Mouse (Mus musculus) retina, postnatal 7 days (tissue): Measurements from ENCODE around the gene Mmp12.
"Not testable (repeated sequence)": the region's sequence is repeated elsewhere in the genome, so short reads cannot be mapped to it uniquely, and the experiment has no call there.

Source experiments
- DNase-seq: peaks from one replicate; pipeline ENCODE4 v3.0.0-alpha.2; 2012; ENCODE audit warnings: low read depth, low spot score

Mmp12 gene

DNA sequence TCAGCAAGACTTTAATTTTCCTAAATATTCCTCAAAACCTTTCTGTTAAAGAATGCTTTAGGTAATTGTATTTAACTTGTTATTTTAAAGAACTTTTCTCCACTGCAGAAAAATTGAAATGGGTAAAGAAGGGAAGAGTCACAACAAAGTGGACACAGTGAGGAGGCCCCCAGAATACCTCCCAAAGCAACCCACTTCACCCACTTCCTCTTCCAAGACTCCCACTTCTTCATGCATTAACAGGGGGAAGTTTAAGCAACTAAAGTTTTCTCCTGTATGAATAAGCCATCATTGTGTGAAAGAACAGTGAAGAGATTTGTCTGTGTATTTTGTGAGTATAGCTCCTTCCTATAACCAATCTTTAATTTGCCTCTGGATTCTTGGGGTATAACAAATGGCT is at the start of gene Mmp12:
Mmp12 (plus strand) TSS at position 275 of the 400 bp plus-strand sequence.
- no peak for DNase-seq

DNA sequence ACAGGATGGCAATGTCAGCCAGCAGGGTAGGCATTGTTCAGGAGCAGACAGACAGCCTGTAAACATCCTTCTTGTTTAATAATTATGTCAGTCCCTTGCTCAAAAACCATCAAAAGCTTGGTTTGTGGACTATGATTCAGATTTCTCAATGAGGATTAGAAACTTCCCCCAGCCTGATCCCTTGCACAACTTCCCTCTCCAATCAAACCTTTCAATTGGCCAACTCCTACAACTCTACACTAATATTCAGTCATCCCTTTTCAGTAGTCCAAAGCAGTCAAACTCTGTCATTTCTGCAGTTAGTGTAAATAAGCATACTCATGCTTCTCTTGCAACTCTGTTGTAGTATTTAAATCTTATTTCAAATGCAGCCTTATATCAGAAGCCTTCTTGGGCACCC is 12.3 kb upstream of the Mmp12 start:
- DNase-seq, result no peak

- DNase-seq, result no peak
Measured at GRCm38 (mm10) chr9:7335766-7336680, 8.2 kb upstream of the Mmp12 start.

GRCm38 (mm10) chr9:7336740-7337483 is 7.3 kb upstream of the Mmp12 start:
- DNase-seq, result no peak

DNA sequence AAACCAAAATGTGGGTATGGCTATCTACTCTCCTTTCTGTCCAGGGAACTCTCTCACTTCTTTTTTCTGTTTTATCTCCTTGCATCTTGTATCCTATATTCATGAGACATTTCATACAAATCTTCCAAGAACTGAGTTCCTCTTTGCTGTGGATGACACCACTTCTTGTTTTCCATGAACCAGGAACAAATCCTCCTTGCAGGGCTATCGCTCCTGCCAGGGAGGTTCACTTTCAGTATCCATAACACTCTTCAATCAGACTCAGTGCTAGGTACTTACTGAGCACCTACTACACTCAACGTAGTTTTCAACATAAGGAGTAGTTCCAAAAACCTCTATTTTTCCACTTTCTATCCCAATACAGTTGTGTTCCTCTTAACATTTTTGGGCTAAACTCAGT is 1.3 kb downstream of the Mmp12 start:
- no peak for DNase-seq

- DNase-seq, result no peak
Measured at GRCm38 (mm10) chr9:7354535-7354934, 10.4 kb downstream of the Mmp12 start.

GRCm38 (mm10) chr9:7387947-7388346 is 43.8 kb downstream of the Mmp12 start, which contains the start of gene Mmp1b:
Gene Mmp1b, minus strand, starts transcription at chr9:7388047.
- DNase-seq, result no peak

- not testable (repeated sequence) for DNase-seq
Measured at GRCm38 (mm10) chr9:7396556-7396955, 52.4 kb downstream of the Mmp12 start.
